ENCODE assay signal across 16 mouse cellular contexts in genomic region chr15:18608533-18608932, GRCm38 (mm10).
"Had no signal": no experiment of that assay in that cellular context is flagged by ENCODE, and none has a peak within 500 bp of the region (broad histone marks: within the 10 kb centered on the region; RNA-seq: fewer than 3 reads in every experiment).

No protein-coding gene starts in this region.

- H3K4me1 ChIP-seq: neural tube, embryonic 13.5 days; neural tube, embryonic 15.5 days; stomach, embryonic 15.5 days had no signal

- H3K27me3 ChIP-seq: neural tube, embryonic 13.5 days; neural tube, embryonic 15.5 days; stomach, embryonic 15.5 days had no signal

- H3K4me3 ChIP-seq: neural tube, embryonic 13.5 days; neural tube, embryonic 15.5 days; stomach, embryonic 15.5 days had no signal

- H3K9ac ChIP-seq: neural tube, embryonic 13.5 days; neural tube, embryonic 15.5 days; stomach, embryonic 15.5 days had no signal

- H3K27ac ChIP-seq: neural tube, embryonic 13.5 days; neural tube, embryonic 15.5 days; stomach, embryonic 15.5 days; stomach, postnatal 0 days had no signal

- H3K36me3 ChIP-seq: neural tube, embryonic 13.5 days; neural tube, embryonic 15.5 days; stomach, embryonic 15.5 days had no signal

- DNase-seq: retina, postnatal 1 day; right cerebral cortex, adult 18-20 months; right cerebral cortex, postnatal 14 days; right cerebral cortex, postnatal 25 days; right cerebral cortex, postnatal 4 days; spleen, adult 18-20 months; thymus, adult 18-20 months; thymus, adult 2 months; thymus, postnatal 14 days; thymus, postnatal 25 days; thymus, postnatal 36 days; thymus, postnatal 4 days had no signal
